8 mouse cellular contexts compared by ENCODE assay signal in the genomic region with DNA sequence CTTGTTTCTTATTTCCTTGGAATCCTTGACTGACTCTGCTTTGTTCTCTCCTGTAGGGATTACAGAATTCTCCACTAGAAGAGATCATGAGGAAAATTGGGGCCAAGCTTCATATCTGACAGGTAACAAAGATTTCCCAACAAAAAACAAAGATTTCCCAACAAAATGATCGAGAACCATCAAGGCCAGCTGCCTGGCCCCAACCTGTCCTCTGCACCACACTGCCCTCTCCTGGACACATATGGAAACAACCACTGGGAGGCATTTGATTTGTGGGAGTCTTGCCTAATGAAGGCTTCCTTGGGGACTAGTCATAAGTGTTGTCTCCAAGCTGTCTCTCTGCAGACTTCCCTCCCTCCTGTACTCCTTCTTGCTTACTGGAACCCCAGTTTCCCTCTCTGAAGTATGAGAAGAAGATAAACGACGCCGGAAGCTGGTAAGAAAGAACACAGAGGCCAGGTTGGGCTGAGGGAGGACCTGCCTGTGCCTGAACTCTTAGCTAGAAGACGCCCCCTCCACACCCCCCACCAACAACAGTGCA. TPM values are rescaled to one million over a fixed set of nuclear protein-coding genes. Genes with fewer than 3 reads are reported as not detected.
DNase-seq lines count a peak whose midpoint lies in the region; ATAC-seq lines count a peak whose summit lies in the region.

No protein-coding gene starts in this region.

- no peak overlapping the region for H3K27ac ChIP-seq in liver, embryonic 11.5 days (ENCODE audit: low read depth, low read length)
- H3K27ac ChIP-seq in liver, embryonic 13.5 days = no peak overlapping the region

- H3K36me3 ChIP-seq in liver, embryonic 11.5 days (ENCODE audit: control insufficient read depth, insufficient read depth, low read length) = no peaks in the 10 kb centered on the region
- no peaks in the 10 kb centered on the region for H3K36me3 ChIP-seq in liver, embryonic 13.5 days

- no peak overlapping the region for H3K9ac ChIP-seq in liver, embryonic 11.5 days (ENCODE audit: low read depth, low read length)
- no peak overlapping the region for H3K9ac ChIP-seq in liver, embryonic 13.5 days

- WGBS in liver, embryonic 11.5 days = 43% methylated on average over 5 of the region's 5 CpGs
- WGBS in liver, embryonic 13.5 days (ENCODE audit: insufficient replicate concordance) = 31% methylated on average over 5 of the region's 5 CpGs

- H3K27me3 ChIP-seq in liver, embryonic 11.5 days (replicated peaks; ENCODE audit: control insufficient read depth, insufficient read depth, low read length) = no peaks in the 10 kb centered on the region
- H3K27me3 ChIP-seq in liver, embryonic 13.5 days = no peaks in the 10 kb centered on the region

- no peaks in the 10 kb centered on the region for H3K9me3 ChIP-seq in liver, embryonic 11.5 days (ENCODE audit: control insufficient read depth, low read length)
- no peaks in the 10 kb centered on the region for H3K9me3 ChIP-seq in liver, embryonic 13.5 days (replicated peaks)

- H3K4me3 ChIP-seq in liver, embryonic 11.5 days (ENCODE audit: low read depth, low read length) = no peak overlapping the region
- no peak overlapping the region for H3K4me3 ChIP-seq in liver, embryonic 13.5 days (replicated peaks)

- DNase-seq in liver = peak; percentile 77
- no peak for DNase-seq in liver, embryonic 11.5 days (ENCODE audit: low spot score)
- peak; percentile 66 for DNase-seq in MN1 (ENCODE audit: low spot score)
- peak; percentile 52 for DNase-seq in c-Kit-positive CD71-positive TER-119-negative erythroid progenitor cells, embryonic 14.5 days (ENCODE audit: low read depth)
- peak; percentile 43 for DNase-seq in liver, embryonic 13.5 days
- peak; percentile 35 for DNase-seq in skeletal muscle tissue, adult 2 months (ENCODE audit: low read depth, low spot score)

- no peak overlapping the region for H3K4me2 ChIP-seq in liver, embryonic 11.5 days
- H3K4me2 ChIP-seq in liver, embryonic 13.5 days = no peak overlapping the region

- H3K4me1 ChIP-seq in liver, embryonic 11.5 days (replicated peaks; ENCODE audit: control insufficient read depth, insufficient read depth, low read length) = no peaks in the 10 kb centered on the region
- H3K4me1 ChIP-seq in liver, embryonic 13.5 days (replicated peaks) = peaks cover 10% of the 10 kb centered on the region; the same call in 1 of the 2 replicates

- no peak for ATAC-seq in liver, embryonic 11.5 days (replicated peaks; ENCODE audit: low FRiP score)
- ATAC-seq in granulocyte monocyte progenitor cell, adult 5-6 weeks (replicated peaks; ENCODE audit: poor library complexity, severe bottlenecking) = peak; percentile 53
- ATAC-seq in liver, embryonic 13.5 days (ENCODE audit: low read depth) = no peak
- no peak; the same call in 1 of the 2 replicates for ATAC-seq in frontal cortex, adult (ENCODE audit: low TSS enrichment)

RNA-seq across cellular contexts. Expression of a gene that starts 19.8 kb away (rescaled TPM):
- 39.4 and 41.5 TPM in 2 replicates for polyA plus RNA-seq in liver, embryonic 11.5 days (2014; fragmentation: Nextera tagmentation; extraction: Ambion mirVana)
- total RNA-seq in granulocyte monocyte progenitor cell, adult 5-6 weeks (2014; fragmentation: Nextera tagmentation) = 67.8 and 79.6 TPM in 2 replicates
- 55.7 and 58.3 TPM in 2 replicates for total RNA-seq in granulocyte monocyte progenitor cell, adult 5-6 weeks (2017)
- 9.8 and 11.3 TPM in 2 replicates for polyA plus RNA-seq in liver, embryonic 13.5 days (2015; fragmentation: Nextera tagmentation; extraction: Ambion mirVana)
